Mouse (Mus musculus) hindbrain, embryonic 16.5 days (tissue): ENCODE data around the gene Bglap2. TPM values are rescaled to one million over a fixed set of nuclear protein-coding genes. Genes with fewer than 3 reads are reported as not detected.

Experiments
- ATAC-seq: fragments of 200-750 bp; cut with Nextera tagmentation; 2 replicates; pipeline ENCODE4 v1.8.0; 2017; ENCODE audit warnings: moderate TSS enrichment, moderate library complexity
- H3K27ac ChIP-seq: fragments of 300-500 bp; sonication (generic); 2 replicates; pipeline ENCODE4 v1.5.1; 2014; ENCODE audit warnings: low read depth, mild to moderate bottlenecking, control low read depth, low read length, moderate library complexity
- H3K27me3 ChIP-seq: fragments of 300-500 bp; sonication (generic); replicated peaks from 2 replicates; pipeline ENCODE4 v1.6.1; 2014; ENCODE audit warnings: low read length; ENCODE audit not compliant: control insufficient read depth, insufficient read depth
- H3K36me3 ChIP-seq: fragments of 300-500 bp; sonication (generic); 2 replicates; pipeline ENCODE4 v1.6.1; 2014; ENCODE audit warnings: mild to moderate bottlenecking, low read length, moderate library complexity, mixed read lengths; ENCODE audit not compliant: control insufficient read depth, insufficient read depth
- H3K4me1 ChIP-seq: fragments of 300-500 bp; sonication (generic); 2 replicates; pipeline ENCODE4 v1.6.1; 2014; ENCODE audit warnings: low read depth, low read length; ENCODE audit not compliant: control insufficient read depth, insufficient read depth
- H3K4me2 ChIP-seq: fragments of 300-500 bp; sonication (generic); 2 replicates; pipeline ENCODE4 v1.6.1; 2014; ENCODE audit warnings: mild to moderate bottlenecking, low read length, control low read depth, moderate library complexity
- H3K4me3 ChIP-seq: fragments of 300-500 bp; sonication (generic); 2 replicates; pipeline ENCODE4 v1.5.1; 2014; ENCODE audit warnings: mild to moderate bottlenecking, low read length, control low read depth, moderate library complexity
- H3K9ac ChIP-seq: fragments of 300-500 bp; sonication (generic); 2 replicates; pipeline ENCODE4 v1.6.1; 2014; ENCODE audit warnings: low read depth, mild to moderate bottlenecking, control low read depth, low read length, moderate library complexity
- H3K9me3 ChIP-seq: fragments of 300-500 bp; sonication (generic); 2 replicates; pipeline ENCODE4 v1.6.1; 2014; ENCODE audit warnings: mild to moderate bottlenecking, low read length, moderate library complexity; ENCODE audit not compliant: control insufficient read depth
- WGBS: fragments of 180-500 bp; shearing (Covaris S2); extraction: QIAGEN DNeasy Blood & Tissue Kit; methylation state at CpG from one replicate; pipeline ENCODE4 v1.1.7; 2014; 5-methylcytosine and 5-hydroxymethylcytosine counted together
- polyA plus RNA-seq: library from polyadenylated mRNA; unstranded; fragments of >200 nt; fragmentation: Nextera tagmentation; extraction: Ambion mirVana; gene quantifications from 2 replicates; pipeline ENCODE4 v1.2.1, GENCODE M21; 2015

The Bglap2 gene
- polyA plus RNA-seq, 1 experiment from 2014 or later, result not detected

DNA sequence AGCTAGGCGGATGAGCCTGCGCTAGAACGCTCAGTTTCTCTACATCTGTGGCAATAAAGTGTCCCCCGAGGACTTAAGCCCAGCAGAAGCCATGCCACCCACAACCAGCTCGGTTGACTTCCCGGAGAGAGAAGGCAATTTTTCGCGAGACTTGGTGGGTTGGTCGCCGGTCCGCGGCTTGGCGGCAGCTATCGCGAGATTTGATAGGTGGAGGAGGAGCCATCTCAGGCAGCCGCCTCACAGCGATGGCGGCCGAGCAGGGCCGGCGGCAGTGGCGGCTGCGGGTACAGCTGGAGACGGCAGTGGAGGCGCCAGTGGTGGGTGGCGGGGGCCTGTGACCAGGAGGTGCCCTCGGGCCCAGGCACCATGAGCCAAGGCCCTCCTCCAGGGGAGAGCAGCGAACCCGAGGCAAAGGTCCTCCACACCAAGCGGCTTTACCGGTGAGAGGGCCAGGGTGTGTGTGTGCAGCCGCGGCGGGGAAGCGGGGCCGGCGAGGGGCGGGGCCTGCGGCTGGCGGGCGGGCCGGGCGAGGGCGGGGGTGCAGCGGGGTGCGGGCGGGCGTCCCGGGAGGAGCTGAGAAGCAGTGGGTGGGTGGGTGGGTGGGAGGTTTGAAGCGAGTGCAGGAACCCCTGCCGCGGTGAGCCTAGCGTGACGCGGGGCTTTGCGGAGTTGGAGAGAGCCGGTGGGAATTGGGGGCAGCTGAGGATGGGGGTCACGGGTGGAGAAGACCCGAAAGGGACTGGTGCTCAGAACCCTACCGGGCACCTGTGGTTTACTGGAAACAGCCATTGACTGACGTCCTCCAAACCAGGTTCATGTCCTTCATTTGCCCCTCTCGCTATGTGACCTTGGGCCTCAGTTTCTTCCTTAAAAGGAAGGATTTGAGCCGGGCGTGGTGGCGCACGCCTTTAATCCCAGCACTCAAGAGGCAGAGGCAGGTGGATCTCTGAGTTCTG lies 42.2 kb downstream of the Bglap2 start, which contains the start of the genes Tmem79 and Smg5:
TSS of gene Tmem79 (minus strand) at position 91 of the 956 bp plus-strand sequence.
TSS of gene Smg5 (plus strand) at position 203 of the 956 bp plus-strand sequence.
- peak within 1 kb of the TSS; percentile 97 for H3K9ac ChIP-seq
- peak within 1 kb of the TSS; percentile 86 for H3K4me3 ChIP-seq
- no peaks in the 10 kb centered on the region for H3K36me3 ChIP-seq
- H3K27me3 ChIP-seq, result no peaks in the 10 kb centered on the region
- peak within 1 kb of the TSS; percentile 96 for H3K27ac ChIP-seq
- peak; percentile 97 for ATAC-seq
- H3K4me2 ChIP-seq, result peak within 1 kb of the TSS; percentile 69
- H3K9me3 ChIP-seq, result no peaks in the 10 kb centered on the region
- WGBS, result 3% methylated on average over 58 of the region's 66 CpGs
- H3K4me1 ChIP-seq, result peaks cover 13% of the 10 kb centered on the region

DNA sequence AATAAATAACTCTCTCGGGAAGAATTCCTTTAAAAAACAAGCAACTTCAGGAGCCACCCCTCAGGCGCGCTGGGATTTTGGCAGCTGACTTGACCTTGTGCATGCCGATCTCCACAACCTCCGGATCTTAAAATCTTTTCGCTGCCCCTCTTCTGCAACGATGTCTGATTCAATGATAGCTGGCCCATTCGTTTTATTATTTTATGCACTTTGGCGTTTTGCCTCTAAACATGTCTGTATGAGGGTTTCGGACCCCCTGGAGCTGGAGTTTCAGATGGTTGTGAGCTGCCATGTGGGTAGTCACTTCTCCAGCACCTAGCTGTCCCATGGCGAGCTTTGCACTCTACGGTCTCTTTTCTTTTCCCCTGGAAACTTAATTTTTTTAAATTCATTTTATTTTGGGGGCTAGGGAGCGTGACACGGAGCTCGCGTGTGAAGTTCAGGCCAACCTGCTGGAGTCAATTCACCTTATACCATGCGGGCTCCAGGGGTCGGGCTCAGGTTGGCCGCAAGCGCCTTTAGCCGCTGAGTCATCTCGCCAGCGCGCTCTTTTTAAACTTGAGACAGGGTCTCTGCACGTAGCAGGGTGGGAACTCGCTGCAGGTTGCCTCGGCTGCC lies 43.0 kb downstream of the Bglap2 start:
- peak; percentile 61 for ATAC-seq
- peaks cover 13% of the 10 kb centered on the region for H3K4me1 ChIP-seq
- H3K27me3 ChIP-seq, result no peaks in the 10 kb centered on the region
- H3K4me3 ChIP-seq, result peak overlapping the region; percentile 86
- H3K9ac ChIP-seq, result peak overlapping the region; percentile 68
- peak overlapping the region; percentile 65 for H3K4me2 ChIP-seq
- no peaks in the 10 kb centered on the region for H3K9me3 ChIP-seq
- no peaks in the 10 kb centered on the region for H3K36me3 ChIP-seq
- WGBS, result under 1% methylated on average over 27 of the region's 27 CpGs
- peak overlapping the region; percentile 96 for H3K27ac ChIP-seq

DNA sequence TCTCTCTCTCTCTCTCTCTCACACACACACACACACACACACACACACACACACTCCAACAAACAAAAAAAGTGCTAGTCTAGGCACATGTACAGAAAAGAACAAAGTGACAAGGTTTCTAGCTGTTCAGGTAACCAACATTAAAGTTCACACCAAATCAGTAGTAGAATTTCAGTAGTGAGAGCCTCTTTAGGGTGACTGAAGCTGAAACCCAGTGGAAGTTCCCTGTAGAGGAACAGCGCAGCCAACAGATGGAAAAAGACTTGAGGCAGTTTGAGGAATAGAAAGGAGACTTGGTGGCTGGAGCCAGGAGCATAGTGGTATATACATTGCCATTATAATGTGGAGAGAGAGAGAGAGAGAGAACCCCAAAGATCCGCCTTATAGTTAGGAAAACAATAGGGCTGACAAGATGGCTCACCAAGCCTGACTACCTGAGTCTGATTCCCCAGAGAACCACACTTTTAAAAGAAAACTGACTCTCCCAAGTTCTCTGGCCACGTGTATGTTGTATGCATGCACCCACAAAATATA lies 43.5 kb downstream of the Bglap2 start:
- no peaks in the 10 kb centered on the region for H3K27me3 ChIP-seq
- no peaks in the 10 kb centered on the region for H3K36me3 ChIP-seq
- H3K9me3 ChIP-seq, result no peaks in the 10 kb centered on the region
- WGBS, result 39% methylated on average over 3 of the region's 3 CpGs
- ATAC-seq, result no peak
- H3K9ac ChIP-seq, result peak overlapping the region; percentile 68; the same call in 1 of the 2 replicates
- peak overlapping the region; percentile 86 for H3K4me3 ChIP-seq
- peaks cover 13% of the 10 kb centered on the region for H3K4me1 ChIP-seq
- peak overlapping the region; percentile 65 for H3K4me2 ChIP-seq
- 0 out of 2 replicates have a peak overlapping the region, but pooled peaks have one; percentile 25 for H3K27ac ChIP-seq

GRCm38 (mm10) chr3:88334029-88334658 lies 44.4 kb downstream of the Bglap2 start:
- Histone ChIP-seq H3K27me3 (no peaks in the 10 kb centered on the region), H3K9me3 (no peaks in the 10 kb centered on the region), H3K4me3 (no peak overlapping the region), H3K27ac (no peak overlapping the region), H3K4me1 (peaks cover 13% of the 10 kb centered on the region), H3K9ac (no peak overlapping the region), H3K4me2 (no peak overlapping the region), H3K36me3 (no peaks in the 10 kb centered on the region; the same call in 1 of the 2 replicates)
- no peak for ATAC-seq
- 65% methylated on average over 12 of the region's 12 CpGs for WGBS

GRCm38 (mm10) chr3:88331282-88331681 lies 47.2 kb downstream of the Bglap2 start:
- no peak overlapping the region for H3K4me3 ChIP-seq
- no peaks in the 10 kb centered on the region for H3K27me3 ChIP-seq
- ATAC-seq, result no peak
- peaks cover 6% of the 10 kb centered on the region for H3K4me1 ChIP-seq
- peaks cover 5% of the 10 kb centered on the region for H3K36me3 ChIP-seq
- 25% methylated on average over 2 of the region's 2 CpGs for WGBS
- no peak overlapping the region for H3K27ac ChIP-seq
- no peak overlapping the region for H3K9ac ChIP-seq
- no peaks in the 10 kb centered on the region for H3K9me3 ChIP-seq
- H3K4me2 ChIP-seq, result no peak overlapping the region

DNA sequence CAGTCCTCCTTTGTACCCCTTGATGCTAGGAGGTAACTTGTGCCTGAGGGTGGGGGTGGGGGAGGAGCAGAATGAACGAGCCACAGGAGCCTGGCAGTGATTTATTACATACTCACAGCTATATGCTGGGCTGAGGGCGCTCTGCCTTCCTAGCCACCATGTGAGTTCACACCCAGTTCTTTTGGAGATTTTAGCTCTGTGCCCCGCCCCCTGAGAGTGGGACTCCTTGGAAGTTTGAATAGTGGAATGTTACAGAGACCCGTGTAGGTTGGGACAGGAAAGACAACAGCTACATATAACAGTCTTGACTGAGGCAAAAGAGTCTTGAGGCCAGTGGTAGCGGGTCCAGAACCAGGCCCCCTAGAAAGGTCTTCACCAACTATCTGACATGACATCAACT lies 49.5 kb downstream of the Bglap2 start:
- Histone ChIP-seq H3K27me3 (no peaks in the 10 kb centered on the region), H3K4me1 (peaks cover 12% of the 10 kb centered on the region), H3K4me3 (no peak overlapping the region), H3K9ac (no peak overlapping the region), H3K9me3 (no peaks in the 10 kb centered on the region), H3K27ac (no peak overlapping the region), H3K4me2 (no peak overlapping the region), H3K36me3 (peaks cover 5% of the 10 kb centered on the region)
- no peak for ATAC-seq
- WGBS, result 75% methylated on average over 5 of the region's 5 CpGs

Other genes with a start within 250 kb of the Bglap2 start
- 16.4 and 24.1 TPM in 2 replicates for gene Mef2d, start 236.3 kb downstream of the Bglap2 start, polyA plus RNA-seq
- 0.52 and 0.99 TPM in 2 replicates for gene Rhbg, start 124.0 kb downstream of the Bglap2 start, polyA plus RNA-seq
- not detected in 2 replicates for gene Gm38392, start 91.5 kb downstream of the Bglap2 start, polyA plus RNA-seq
- 6.8 and 10.2 TPM in 2 replicates for gene Tsacc, start 81.7 kb downstream of the Bglap2 start, polyA plus RNA-seq
- gene Cct3, start 81.6 kb downstream of the Bglap2 start, polyA plus RNA-seq, result 444 and 454 TPM in 2 replicates
- 127 and 136 TPM in 2 replicates for gene Glmp, start 53.7 kb downstream of the Bglap2 start, polyA plus RNA-seq
- gene Tmem79, start 42.6 kb downstream of the Bglap2 start, polyA plus RNA-seq, result 1.3 TPM in 2 replicates
- 49.7 and 61.5 TPM in 2 replicates for gene Smg5, start 42.4 kb downstream of the Bglap2 start, polyA plus RNA-seq
- 2.9 and 3.1 TPM in 2 replicates for gene Paqr6, start 14.1 kb downstream of the Bglap2 start, polyA plus RNA-seq
- gene Bglap3, start 6.0 kb downstream of the Bglap2 start, polyA plus RNA-seq, result 0.09 and 0.10 TPM in 2 replicates
- not detected in 2 replicates for gene Bglap, start 5.8 kb upstream of the Bglap2 start, polyA plus RNA-seq
- gene Pmf1, start 31.6 kb upstream of the Bglap2 start, polyA plus RNA-seq, result 30.6 and 34.4 TPM in 2 replicates
- 40.3 and 42.3 TPM in 2 replicates for gene Slc25a44, start 46.4 kb upstream of the Bglap2 start, polyA plus RNA-seq
- gene Sema4a, start 82.5 kb upstream of the Bglap2 start, polyA plus RNA-seq, result 32.3 and 32.8 TPM in 2 replicates
- gene Lmna, start 131.3 kb upstream of the Bglap2 start, polyA plus RNA-seq, result 62.3 and 70.4 TPM in 2 replicates
- 20.4 and 22.1 TPM in 2 replicates for gene Mex3a, start 153.7 kb upstream of the Bglap2 start, polyA plus RNA-seq
- 0.15 TPM in 1 of 2 replicates, not detected in the other for gene Rab25, start 169.6 kb upstream of the Bglap2 start, polyA plus RNA-seq
- 184 and 218 TPM in 2 replicates for gene Lamtor2, start 174.4 kb upstream of the Bglap2 start, polyA plus RNA-seq
- gene Ubqln4, start 175.1 kb upstream of the Bglap2 start, polyA plus RNA-seq, result 40.1 and 44.4 TPM in 2 replicates
- gene Ssr2, start 197.2 kb upstream of the Bglap2 start, polyA plus RNA-seq, result 133 and 167 TPM in 2 replicates
- gene Arhgef2, start 227.3 kb upstream of the Bglap2 start, polyA plus RNA-seq, result 79.0 and 104 TPM in 2 replicates